Mouse (Mus musculus): Measurements from ENCODE around the gene Vps26c.
"Not testable (repeated sequence)": the region's sequence is repeated elsewhere in the genome, so short reads cannot be mapped to it uniquely, and the experiment has no call there.

The Vps26c gene

DNA sequence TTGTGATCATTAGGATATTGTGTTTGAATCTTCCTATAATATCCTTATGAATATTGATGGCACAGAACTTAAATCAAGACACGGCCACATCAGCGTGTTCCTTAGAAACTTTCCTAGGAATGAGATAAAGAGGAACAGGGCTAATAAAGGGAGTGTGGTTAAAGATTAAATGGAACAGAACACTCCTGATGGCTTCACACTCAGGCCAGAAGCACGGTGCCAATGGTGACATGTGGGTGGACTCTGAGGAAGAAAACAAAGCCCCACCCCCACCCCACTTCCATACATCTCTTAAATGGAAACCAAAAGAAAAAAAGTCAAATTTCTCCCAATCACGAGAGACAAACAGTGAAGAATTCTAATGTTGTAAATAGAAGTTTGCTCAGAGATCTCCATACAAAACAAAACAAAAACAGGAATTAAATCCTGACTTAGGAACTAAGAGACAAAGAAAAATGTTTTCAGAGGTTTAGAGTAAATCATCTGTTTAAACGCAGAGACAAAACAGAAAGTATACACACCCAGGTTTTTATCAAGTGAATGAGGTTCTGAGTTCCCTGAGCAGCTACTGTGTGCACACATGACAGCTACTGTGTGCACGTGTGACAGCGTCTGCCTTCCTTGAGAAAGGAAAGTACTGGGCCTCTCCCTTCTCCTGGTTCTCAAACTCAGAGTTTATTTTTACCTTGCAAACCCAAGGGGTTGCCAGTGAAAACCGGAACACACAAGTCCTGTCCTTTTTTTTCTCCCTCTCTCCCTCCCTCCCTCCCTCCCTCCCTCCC, 19.3 kb upstream of the Vps26c start:
- no peak for DNase-seq

DNA sequence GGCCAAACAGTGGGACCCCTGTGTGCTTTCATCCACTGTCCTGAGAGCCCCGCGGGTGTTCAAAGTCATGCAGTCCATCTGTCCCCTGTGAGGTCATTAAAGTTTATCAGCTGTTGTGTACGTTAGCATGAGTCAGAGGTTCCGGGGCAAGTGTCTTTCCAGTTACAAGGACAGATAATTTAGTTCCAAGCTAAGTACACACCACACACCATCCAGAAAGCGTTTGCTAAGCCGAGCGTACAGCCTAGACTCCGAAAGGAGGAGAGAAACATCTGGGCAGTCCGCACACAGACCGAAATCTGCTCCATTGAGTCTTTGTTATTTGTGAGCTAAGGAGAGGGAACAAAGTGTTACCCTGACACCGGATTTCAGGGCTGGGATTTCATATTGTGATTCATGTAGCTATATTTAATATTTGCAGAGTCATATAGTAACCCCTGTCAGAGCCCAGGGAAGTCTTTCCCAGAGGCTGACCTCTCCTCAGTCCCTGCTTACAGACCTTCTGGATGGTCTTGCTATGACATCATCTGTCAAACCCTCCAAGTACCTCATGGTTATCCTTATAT, 18.0 kb upstream of the Vps26c start:
- no peak for DNase-seq

DNA sequence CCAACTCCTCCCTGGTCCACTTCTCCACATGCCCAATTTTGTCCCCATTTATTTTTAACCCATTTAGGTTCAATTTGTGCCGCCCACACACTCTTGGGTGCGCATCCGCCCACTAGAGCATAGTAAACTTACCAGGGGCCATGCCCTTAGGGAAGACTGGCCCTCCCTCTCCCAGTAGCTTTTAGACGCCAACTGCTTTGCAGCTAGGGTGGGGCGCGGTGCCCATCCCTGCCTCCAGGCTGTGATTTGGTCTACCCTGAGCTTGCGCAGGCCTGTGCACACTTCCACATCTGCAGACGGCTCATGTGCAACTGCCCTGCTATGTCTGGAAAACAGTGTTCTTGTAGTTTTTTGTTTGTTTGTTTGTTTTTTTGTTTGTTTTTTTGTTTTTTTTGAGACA, 16.3 kb upstream of the Vps26c start:
- no peak for DNase-seq

DNA sequence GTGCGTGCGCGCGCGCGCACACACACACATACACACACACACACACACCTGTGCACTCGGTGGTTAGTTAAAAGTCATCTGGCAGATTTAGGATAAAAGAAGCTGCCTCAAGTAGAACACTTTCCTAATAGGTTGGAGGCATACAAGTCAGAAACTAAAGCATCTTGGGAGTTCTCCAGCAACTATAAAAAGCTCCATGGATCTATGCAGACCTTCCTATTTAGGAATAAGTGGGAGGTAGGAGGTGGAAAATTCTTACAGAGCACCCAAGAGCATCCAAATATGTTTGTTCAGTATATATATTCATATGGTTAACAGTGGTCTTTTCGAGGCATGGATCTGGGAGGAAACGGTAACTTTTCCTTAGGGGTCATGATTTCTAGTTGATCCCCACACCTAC, 13.5 kb upstream of the Vps26c start:
- DNase-seq = no peak

DNA sequence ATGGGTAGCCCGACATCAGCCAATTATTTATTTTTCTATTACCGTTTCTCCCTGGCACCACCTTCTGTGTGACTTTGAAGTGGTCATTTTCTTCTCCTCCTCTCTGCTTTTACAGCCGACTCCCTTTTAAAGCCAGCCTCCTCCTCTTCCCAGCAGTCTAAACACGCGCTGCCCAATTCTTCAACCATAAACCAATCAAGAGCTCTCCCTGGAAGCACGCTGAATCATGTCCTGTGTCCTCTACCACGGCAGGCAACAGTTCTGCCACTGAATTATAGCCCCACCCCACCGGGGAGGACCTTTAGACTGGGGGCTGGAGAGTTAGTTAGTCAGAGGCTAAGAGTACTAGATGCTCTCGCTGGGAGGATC, 10.5 kb upstream of the Vps26c start:
- DNase-seq = peak; percentile 47

DNA sequence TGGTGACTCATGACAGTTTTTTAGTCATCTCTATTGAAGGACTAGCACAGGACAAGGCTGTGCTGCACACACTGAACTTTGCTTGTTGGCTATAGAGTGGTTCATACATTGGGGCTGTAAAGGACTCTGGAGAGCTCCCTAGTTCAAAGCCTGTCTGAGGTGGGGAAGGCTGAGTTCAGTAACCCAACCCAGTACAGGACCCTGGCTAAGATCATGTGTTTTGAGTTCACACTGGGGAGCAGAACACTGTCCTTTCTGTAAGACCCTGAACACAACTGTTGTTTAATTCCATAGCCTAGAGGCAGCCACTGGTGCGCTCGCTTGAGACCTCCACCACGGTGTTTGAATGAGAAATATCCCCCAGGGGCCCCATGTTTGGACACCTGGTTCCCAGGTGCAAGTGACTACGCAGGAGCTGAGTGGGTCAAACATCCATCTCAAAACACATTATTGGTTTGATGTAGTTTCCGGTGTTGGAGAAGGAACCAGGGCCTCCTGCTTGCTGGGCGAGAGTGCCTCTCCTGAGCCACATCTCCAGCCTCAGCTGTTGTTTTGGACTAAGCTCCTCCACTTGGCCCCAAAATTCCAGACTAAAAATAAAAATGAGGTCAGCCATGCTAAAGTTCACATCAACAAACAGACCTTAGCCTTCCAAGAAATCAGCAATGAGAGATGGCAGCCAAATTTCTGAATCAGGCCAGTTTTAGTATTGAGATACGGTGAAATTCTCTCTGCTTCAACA, 10.0 kb upstream of the Vps26c start:
- peak; percentile 78 for DNase-seq

DNA sequence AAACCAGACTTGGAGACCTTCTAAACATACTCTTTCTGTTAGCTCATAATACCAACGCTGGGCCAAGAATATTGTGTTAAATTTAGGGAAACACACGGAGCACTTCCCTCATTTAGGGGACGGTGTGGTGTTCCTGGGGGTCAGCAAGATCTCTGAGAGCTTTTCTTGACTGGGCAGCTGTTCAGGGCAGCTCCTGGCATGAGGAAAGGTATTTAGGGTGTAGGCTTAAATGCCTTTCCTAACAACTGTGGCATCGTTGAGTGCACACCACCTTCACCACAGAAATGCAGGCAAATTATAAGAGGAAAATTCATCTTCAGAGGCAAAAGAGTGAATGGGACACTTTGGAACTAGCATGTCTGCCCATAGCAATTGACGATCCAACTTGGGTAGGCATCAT, 9.1 kb upstream of the Vps26c start:
- DNase-seq = no peak

DNA sequence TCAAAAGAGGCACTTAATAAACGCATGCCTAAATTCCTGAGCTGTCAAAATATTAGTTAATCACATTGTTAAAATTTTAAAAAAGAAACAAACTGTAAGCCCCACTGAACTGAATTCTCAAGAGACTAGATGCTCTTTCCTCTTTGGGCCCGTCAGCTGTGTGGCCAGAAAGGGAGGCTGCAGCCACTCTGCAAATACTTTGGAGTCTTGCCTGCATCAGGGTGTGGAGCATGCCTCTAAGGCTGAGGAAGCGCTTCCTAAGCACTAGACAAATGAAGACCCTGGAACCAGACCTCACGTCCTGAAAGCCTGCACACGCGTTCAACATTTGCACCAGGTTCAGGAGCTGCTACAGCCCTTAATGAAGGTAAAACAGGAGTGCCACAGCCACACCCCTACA, 7.0 kb upstream of the Vps26c start:
- no peak for DNase-seq

DNA sequence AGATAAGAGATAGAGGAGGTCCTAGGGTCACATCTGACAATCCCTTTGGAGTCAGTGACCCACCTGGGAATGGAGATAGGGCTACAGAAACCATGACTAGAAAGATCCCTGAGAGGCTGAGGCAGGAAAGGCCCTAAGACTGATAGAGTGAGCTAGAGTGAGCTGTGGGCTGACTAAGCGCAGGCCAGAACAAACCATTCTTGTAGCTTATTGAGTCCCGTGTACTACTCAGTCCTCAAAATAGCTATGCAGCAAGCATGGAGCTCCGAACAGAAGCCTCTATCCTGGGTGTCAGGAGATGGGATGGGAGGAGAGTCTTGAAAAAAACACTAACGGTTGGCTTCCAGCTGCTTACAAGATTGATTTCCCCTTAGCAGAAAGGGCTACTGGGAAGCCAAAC, 4.6 kb upstream of the Vps26c start:
- DNase-seq = no peak

DNA sequence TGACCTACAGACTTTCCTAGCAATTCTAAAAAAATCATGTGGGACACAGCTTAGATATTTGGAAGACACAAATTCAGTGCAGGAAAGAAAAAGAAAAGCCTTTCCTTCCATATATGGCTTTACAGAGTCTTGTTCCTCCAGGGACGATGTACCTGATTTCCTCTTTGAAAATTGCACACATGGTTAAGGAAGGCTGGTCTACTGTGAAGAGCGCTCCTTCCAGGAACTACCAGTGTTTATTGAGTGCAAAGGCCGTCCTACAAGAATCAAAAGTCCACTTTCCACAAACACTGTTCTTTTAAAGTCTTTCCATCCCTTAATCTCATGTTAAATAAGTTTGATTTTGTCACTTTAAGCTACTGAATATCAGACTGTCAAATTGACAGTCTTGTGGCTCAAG, 916 bp upstream of the Vps26c start:
- no peak for DNase-seq

DNA sequence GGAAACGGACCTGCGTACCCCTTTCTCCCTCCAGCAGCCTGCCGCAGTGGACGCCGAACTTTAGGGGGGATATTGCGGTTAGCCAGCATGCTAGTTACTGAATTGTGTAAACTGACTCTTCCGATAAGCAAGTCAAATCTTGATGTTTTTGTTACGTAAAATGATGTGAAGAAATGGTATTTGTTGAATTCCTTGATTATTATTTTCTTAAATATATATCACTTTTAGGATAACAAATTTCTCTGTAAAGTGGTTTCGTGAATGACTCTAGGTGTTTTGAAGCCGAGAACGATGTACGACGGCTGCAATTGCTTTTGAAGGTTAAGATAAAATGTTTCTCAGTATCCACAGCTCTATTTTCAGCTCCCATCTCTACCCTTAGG, 513 bp upstream of the Vps26c start:
- DNase-seq = no peak

DNA sequence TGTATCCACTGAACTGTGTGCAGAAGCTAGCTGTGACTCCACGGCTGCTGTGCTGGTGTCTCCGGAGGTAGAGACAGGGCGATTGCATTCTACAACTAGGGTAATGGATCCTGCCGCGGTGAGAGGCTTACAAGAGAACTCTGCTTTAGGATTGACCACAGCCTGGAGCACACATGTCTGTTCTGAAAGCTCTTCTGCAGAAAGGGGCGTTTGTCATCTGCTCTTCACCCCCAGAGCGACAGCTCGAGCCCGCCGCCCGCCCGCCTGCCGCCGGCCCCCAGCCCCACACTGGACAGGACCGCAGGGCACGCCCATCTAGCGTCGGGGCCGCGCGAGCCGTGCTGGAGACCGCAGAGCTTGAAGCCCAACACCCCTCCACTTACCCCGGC, 681 bp downstream of the Vps26c start:
- no peak for DNase-seq

DNA sequence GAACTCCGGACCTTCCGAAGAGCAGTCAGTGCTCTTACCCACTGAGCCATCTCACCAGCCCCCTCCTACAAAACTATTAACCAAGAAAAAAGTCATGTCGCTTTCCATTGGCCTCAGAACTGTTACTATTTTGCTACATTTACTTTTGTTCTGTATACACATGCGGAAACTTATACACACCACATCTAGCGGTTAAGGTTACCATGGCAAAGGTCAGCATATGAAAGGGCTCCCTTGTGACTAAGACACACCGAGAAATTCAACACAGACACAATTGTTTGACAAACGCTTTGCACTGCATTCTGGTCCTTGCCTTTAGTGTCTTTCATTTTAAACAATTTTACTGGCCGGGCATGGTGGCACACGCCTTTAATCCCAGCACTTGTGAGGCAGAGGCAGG, 1.9 kb downstream of the Vps26c start:
- DNase-seq = no peak

DNA sequence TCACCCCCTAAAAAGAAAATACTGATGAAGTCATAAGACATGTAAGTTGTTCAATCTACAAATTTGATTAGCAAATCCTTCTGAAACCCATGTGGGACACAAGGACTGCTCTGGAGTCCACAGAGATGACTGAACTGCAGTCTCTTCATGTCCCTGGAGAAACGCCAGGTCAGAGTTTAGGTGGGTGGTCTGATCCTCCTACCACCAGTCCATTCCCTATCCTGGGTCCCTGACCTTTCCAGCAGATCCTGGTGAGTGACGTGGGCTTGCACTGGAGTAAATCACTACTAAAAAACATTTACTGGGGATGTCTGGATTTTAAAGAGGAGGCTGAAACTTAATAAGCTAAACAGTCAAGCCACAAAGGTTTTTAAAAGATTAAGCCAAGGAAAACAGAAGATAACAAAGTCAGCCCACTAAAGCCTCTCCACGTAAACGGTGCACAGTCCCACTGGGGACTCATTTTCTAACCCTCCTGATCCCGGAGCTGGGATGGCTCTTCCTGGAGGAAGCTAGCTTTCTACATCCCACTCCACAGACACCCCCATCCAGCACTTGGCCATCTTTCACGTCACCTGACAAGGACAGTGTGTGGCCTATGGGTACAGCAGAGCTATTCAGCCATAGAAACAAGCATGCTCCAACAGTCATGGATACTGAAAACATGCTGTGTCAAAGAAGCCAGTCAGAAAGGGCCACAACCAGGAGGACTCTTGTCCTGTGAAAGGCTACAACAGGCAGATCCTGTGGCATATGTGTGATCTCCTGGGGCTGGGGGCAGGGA, 2.8 kb downstream of the Vps26c start:
- DNase-seq = no peak

DNA sequence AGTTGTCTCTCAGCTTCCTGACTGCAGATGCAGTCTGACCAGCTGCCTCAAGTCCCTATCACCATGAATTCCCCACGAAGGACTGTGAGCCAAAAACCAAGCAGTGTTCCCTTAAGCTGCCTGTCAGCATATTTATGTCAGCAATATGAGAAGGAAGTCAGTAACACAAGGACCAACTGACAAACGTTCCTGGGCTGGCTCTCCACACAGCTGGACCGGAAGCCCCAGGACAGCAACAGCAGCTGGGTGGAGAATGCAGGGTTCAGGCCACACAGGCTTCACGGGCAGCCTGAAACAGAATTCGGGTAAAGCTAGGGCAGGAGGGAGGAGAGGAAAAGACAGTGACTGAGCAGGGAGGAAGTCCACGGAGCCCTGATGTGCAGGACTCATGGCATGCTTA, 7.6 kb downstream of the Vps26c start:
- DNase-seq = no peak

DNA sequence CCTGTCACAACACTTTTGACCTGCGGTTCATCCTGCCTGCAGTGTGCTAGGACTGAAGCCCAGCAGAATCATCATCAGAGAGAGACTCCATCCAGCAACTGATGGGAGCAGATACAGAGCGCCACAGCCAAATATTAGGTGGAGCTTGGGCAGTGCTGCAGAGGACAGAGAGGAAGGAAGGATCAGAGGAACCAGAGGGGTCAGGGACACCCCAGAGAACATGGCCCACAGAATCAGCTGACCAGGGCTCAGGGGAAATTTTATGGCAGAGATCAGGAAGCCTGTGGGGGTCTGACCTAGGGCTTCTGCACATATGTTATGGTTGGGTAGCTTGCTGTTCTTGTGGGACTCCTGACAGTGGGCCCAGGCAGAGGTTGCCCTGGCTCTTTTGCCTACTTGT, 9.0 kb downstream of the Vps26c start:
- no peak for DNase-seq

DNA sequence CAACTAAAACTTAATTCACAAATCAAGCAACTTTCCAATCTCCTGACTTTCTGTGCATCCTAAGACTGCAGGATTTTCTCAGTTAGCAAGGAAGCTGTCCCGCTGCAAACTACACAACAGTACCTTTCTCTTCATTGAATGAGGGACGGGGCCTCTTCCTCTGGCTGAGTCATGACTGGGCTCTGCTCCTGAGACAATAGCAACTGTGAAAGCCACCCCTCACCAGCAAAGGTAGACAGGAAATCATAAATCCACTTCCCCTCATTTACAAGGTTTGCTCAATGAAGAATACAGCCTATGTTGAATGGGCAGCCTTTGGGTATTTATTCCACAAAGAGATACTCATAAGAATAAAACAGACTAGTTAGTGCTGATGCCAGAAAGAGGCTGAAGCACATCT, 16.6 kb downstream of the Vps26c start:
- no peak for DNase-seq

DNA sequence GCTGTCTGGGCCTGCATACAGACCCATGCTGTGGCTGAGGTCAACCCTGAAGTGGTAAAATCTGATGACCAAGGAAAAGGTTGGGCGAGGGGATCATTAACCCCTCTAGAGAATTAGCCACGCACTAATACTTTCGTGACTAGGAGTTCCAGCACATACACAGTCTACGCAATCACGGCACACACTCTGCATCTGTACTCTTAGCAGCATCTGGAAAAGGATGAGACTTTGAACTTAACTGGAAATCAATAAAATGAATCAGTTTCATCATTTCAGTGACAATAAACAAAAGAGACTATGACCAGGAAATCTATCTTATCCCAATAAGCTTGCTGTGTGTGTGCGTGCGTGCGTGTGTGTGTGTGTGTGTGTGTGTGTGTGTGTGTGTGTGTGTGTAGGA, 17.9 kb downstream of the Vps26c start:
- DNase-seq = no peak

DNA sequence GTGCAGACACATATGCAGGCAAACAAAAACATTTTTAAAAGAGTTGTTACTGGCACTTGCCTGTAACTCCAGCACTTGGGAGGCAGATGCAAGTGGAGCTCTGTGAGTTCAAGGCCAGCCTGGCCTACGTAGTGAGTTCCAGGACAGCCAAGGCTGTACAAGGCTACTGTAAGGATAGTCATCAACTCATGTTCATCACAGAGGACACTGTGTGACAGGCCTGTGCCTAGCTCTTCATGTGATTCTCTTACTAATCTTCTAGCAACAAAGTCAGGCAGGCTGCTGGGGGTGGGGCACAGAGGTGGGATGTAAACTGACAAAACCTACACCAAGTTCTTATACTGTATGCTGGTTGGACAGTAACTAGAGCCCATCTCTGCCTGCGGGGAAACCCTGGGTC, 19.6 kb downstream of the Vps26c start:
- no peak for DNase-seq

DNA sequence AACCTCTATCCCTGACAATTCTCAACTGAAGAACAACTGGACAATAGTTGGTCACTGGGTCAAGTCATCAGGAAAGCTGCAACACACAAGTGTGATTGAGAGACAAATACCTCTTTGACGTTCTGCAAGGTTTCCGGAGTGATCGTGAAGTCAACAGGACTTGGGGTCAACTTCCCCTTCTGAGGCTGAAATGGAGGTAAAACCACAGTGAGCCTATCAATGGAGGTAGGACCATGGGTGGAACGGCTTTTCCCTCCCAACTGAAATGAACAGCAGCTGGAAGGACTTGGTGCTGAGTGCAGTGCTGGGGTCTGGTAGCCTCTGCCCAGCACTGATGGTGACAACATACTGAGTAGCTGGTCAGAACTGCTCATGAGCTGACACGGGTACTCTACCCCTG, 22.4 kb downstream of the Vps26c start:
- no peak for DNase-seq

DNA sequence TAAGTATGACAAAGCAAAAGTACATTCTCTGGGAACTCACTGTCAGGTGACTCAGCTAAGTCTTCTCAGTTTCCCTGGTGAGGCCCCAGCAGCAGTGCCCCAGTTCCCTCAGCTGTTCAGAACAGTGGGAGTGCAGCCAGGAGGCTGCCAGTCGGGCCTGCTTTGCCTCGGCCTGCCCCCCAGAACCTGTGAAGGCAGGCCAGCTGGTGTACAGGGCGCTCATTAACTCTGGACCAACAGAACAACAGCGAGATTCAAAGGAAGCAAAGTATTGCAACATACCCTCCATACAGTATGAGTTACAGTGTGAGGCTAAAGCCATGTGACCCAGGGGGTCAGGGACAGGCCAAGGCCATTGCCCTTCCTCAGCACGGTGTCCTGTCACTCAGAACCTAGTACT, 28.7 kb downstream of the Vps26c start:
- DNase-seq = peak; percentile 33

DNA sequence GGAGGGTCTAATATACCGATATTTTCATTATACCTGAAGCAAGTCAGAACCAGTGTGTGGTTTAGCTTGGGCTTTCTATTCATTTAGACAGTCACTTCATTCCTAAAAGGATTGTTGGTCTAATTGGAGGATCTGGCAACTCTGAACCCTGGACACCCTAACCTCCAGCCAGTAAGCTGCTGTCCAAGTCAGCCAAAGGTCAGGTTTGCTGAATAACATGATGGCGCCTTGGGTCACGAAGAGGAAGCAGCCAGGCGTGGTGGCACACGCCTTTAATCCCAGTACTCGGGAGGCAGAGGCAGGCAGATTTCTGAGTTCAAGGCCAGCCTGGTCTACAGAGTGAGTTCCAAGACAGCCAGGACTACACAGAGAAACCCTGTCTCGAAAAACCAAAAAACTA, 29.5 kb downstream of the Vps26c start:
- DNase-seq = not testable (repeated sequence)

DNA sequence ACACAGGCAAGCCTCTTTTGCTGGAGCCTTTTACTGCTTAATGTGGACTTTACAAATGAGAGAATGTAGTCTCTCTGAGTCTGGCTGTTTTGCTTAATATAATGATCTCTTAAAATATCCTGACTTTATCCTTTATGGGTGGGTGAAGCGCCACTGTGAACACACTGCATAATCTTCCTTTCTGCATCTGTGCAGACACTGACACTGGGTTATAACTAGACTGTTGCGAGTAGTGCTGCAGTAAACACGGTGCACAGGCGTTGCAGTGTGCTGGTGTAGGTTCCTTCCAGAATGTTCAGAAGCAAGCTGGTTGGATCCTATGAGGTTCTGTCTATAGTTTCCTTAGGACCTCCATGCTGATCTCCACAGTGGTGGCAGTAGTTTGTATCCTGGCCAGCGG, 37.3 kb downstream of the Vps26c start:
- DNase-seq = no peak

DNA sequence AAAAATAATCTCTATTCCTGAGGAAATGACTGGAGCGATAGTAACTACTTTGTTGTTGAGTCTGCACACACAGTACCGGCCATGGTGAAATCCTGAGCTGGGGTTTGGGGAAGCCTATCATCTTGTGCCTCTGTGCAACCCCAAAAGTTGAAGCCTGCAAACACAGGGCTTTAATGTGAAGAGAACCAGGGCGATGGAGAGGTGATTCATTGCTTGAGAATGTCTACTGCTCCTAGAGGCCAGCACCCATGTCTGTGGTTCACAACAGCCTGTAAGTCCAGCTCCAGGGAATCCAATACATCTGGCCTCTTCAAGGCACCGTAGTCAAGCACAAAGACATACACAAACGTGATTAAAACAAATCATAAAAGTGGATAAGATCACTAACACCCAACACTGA, 39.3 kb downstream of the Vps26c start:
- DNase-seq = no peak
